Mouse (Mus musculus): ENCODE data around the gene Zc3h10.
A peak's percentile ranks its signal among the peaks of the same experiment; 100 is the strongest.

DNA sequence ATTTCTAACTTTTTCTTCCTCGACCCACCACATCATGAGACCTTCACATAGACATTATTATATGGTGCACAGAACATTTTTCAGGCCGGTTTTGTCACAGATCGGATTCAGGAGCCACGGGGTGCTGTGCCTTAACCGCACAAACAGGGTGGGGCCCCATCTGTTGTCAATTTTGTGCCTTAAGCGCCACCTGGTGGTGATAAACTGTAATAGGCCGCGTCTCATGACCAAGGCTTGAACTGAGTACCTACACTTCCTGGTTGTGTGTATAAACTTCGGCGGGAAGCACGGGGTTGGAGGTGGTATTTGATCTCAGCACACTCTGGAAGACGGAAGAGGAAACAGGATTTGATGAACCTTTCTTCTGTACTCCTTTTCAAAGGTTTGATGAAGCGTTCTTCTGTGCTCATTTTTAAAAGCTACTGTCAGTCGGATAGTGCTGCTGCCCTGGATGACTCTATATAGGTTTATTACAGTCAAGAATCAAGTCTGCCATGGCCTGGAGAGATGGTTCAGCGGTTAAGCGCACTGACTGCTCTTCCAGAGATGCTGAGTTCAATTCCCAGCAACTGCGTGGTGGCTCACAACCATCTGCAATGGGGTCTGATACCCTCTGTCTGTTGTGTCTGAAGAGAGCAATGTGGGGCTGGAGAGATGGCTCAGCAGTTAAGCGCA lies 11.2 kb downstream of the Zc3h10 start:
- peak; percentile 91 for TF ChIP-seq CTCF (IDR thresholded peaks at IDR 0.05)
- TF ChIP-seq EP300 (IDR thresholded peaks at IDR 0.05): no peak

Data from lung, postnatal 0 days (tissue).